Mouse (Mus musculus) adrenal gland, adult 10 weeks (tissue): ENCODE data around the gene Pilra. TPM values are rescaled to one million over a fixed set of nuclear protein-coding genes. Genes with fewer than 3 reads are reported as not detected.

ENCODE experiments used
- polyA plus RNA-seq: library from polyadenylated mRNA; stranded (reverse); fragments of 350-450 nt; fragmentation: Illumina TruSeq; extraction: RNeasy Lipid Tissue Mini Kit (QIAGEN cat#74804); gene quantifications from one replicate; pipeline ENCODE4 v1.2.3, GENCODE M21; 2014; ENCODE audit warnings: low read depth, low replicate concordance

Gene Pilra
- polyA plus RNA-seq = 0.76 TPM

GRCm38 (mm10) chr5:137835966-137836520 is at the start of gene Pilra:
Pilra (minus strand) TSS chr5:137836281.

GRCm38 (mm10) chr5:137871644-137872380 is 35.7 kb upstream of the Pilra start, which contains the start of gene Pilrb2:
Pilrb2 (minus strand) TSS chr5:137871815.

GRCm38 (mm10) chr5:137857960-137858710 is 22.1 kb upstream of the Pilra start, which contains the start of gene Pilrb1:
Pilrb1 (minus strand) TSS chr5:137858106.

GRCm38 (mm10) chr5:137787151-137787928 is 48.7 kb downstream of the Pilra start, which contains the start of the genes Mepce and Zcwpw1:
Mepce (minus strand) TSS chr5:137787655.
Zcwpw1 (plus strand) TSS chr5:137787798.

GRCm38 (mm10) chr5:137778635-137779034 is 57.4 kb downstream of the Pilra start, which contains the start of gene Ppp1r35:
Ppp1r35 (plus strand) TSS chr5:137778849.

Other genes starting within 250 kb of the Pilra start
- gene Mospd3, start 235.2 kb downstream of the Pilra start, polyA plus RNA-seq = not detected
- gene Pcolce, start 222.5 kb downstream of the Pilra start, polyA plus RNA-seq = 63.9 TPM
- gene Fbxo24, start 207.3 kb downstream of the Pilra start, polyA plus RNA-seq = not detected
- 0.99 TPM for gene Lrch4, start 207.2 kb downstream of the Pilra start, polyA plus RNA-seq
- not detected for gene Gm20605, start 207.1 kb downstream of the Pilra start, polyA plus RNA-seq
- gene Sap25, start 194.9 kb downstream of the Pilra start, polyA plus RNA-seq = not detected
- gene Irs3, start 190.6 kb downstream of the Pilra start, polyA plus RNA-seq = 0.58 TPM
- 12.5 TPM for gene Agfg2, start 151.6 kb downstream of the Pilra start, polyA plus RNA-seq
- not detected for gene Nyap1, start 94.7 kb downstream of the Pilra start, polyA plus RNA-seq
- gene Tsc22d4, start 90.6 kb downstream of the Pilra start, polyA plus RNA-seq = 0.29 TPM
- gene Ppp1r35, start 57.4 kb downstream of the Pilra start, polyA plus RNA-seq = not detected
- gene Mepce, start 48.6 kb downstream of the Pilra start, polyA plus RNA-seq = 10.4 TPM
- 7.7 TPM for gene Zcwpw1, start 48.5 kb downstream of the Pilra start, polyA plus RNA-seq
- not detected for gene Pilrb1, start 21.8 kb upstream of the Pilra start, polyA plus RNA-seq
- gene Pilrb2, start 35.5 kb upstream of the Pilra start, polyA plus RNA-seq = not detected
- not detected for gene Cyp3a13, start 85.3 kb upstream of the Pilra start, polyA plus RNA-seq
- 0.64 TPM for gene Gjc3, start 126.8 kb upstream of the Pilra start, polyA plus RNA-seq
- gene Azgp1, start 145.2 kb upstream of the Pilra start, polyA plus RNA-seq = not detected
- not detected for gene Smok3a, start 185.0 kb upstream of the Pilra start, polyA plus RNA-seq
- gene Smok3b, start 185.1 kb upstream of the Pilra start, polyA plus RNA-seq = not detected
- gene Smok3c, start 216.9 kb upstream of the Pilra start, polyA plus RNA-seq = not detected
- 48.4 TPM for gene Zkscan1, start 248.8 kb upstream of the Pilra start, polyA plus RNA-seq